Mouse (Mus musculus): ENCODE data around the gene Ebf1. TPM values are rescaled to one million over a fixed set of nuclear protein-coding genes. Genes with fewer than 3 reads are reported as not detected.

Ebf1 gene
- polyA plus RNA-seq, 1 experiment, result 2.7 TPM

DNA sequence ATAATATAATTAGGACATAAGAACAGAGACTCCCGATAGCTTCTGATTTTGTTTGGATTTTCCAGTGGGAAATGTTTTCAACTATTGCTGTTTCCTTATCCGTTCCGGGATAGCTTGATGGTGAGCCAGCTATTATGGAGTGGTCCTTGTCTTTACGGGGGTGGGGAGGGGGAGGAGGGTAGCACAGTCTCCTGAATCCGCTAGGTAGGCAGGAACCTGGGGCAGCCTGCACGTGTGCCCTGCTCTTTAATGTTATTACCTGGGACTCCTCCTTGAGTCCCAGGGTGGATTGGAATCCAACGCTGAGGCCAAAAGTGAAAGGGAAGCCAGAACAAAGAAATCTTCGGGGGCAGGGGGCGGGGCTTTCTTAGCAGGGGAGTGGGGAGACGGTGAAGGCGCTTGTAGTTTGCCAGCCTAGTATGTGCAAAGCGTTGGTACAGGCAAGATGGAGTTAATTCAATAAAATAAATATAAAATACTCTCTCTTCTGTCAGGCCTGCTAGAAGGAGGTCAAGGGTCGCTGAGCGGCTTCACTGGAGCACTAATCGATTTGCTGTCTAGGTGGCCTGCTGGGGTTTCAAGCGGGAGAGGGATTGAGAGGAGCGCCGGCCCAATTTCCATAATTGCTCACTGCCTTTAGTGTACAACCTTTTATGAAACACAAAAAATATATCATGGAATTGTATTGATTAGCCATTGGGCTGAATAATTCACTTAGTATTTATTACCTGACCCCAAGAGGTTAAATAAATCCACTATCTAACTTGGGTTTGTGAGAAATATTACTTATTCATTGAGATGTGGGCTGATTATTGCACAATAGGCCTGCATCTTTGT is 65.8 kb downstream of the Ebf1 start:
- no peak overlapping the region for H3K4me2 ChIP-seq (ENCODE audit: low read depth)
- no peak overlapping the region for H3K4me3 ChIP-seq
- no peak for TF ChIP-seq MYOD1 (IDR thresholded peaks at IDR 0.05; ENCODE audit: control insufficient read depth in 1 of 3, insufficient read length in 2 of 3, low read depth in 2 of 3)
- peak; percentile 13; the same call in 1 of the 2 replicates for TF ChIP-seq CEBPB (IDR thresholded peaks at IDR 0.05; ENCODE audit: insufficient read depth, poor library complexity, severe bottlenecking)
- no peak for TF ChIP-seq POLR2A (IDR thresholded peaks at IDR 0.05; ENCODE audit: insufficient read length, low read depth)

DNA sequence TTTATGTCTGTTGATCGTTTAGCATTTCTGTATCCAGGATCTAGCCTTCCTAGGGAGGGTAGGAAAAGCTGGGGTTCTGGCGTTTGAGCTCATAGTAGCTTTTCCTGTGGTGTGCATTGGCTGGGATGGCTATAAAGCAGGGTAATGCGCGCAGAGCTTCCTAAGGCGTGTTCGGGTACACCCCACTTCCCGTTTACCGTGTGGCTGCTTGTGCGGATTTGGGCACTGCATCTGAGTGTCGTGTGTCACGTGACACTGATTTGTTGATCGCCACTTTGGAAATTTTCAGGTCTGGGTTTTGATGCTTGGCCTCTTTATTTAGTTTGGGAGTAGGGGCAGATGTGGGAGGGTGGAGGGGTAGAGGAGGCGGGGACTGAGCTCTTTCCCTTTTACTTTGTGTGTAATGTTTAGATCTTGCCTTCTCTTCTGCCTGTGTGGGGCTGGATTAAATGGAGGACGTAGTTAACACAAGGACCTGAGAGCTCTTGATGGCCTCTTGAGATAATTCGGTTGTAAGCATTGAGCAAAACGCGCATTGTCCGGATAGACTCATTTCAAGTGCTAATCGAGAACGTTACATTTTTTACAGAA is 67.5 kb downstream of the Ebf1 start:
- Histone ChIP-seq H3ac (ENCODE audit: control insufficient read depth, insufficient read length) (no peak overlapping the region), H3K27me3 (ENCODE audit: control insufficient read depth, insufficient read depth, insufficient read length) (no peaks in the 10 kb centered on the region), H3K36me3 (ENCODE audit: control insufficient read depth, insufficient read depth) (no peaks in the 10 kb centered on the region), H3K79me2 (ENCODE audit: control insufficient read depth, insufficient read depth) (no peaks in the 10 kb centered on the region), H3K4me2 (ENCODE audit: low read depth) (no peak overlapping the region), H3K4me3 (no peak overlapping the region)
- TF ChIP-seq TCF12 (IDR thresholded peaks at IDR 0.05; ENCODE audit: insufficient read depth, poor library complexity, severe bottlenecking) (no peak), MAX (IDR thresholded peaks at IDR 0.05; ENCODE audit: low read depth) (no peak), E2F4 (IDR thresholded peaks at IDR 0.05; ENCODE audit: insufficient read depth) (no peak), SRF (IDR thresholded peaks at IDR 0.05; ENCODE audit: control insufficient read depth, insufficient read length, low read depth) (no peak), USF1 (IDR thresholded peaks at IDR 0.05; ENCODE audit: low read depth) (no peak), CEBPB (IDR thresholded peaks at IDR 0.05; ENCODE audit: insufficient read depth, poor library complexity, severe bottlenecking) (no peak), TCF3 (IDR thresholded peaks at IDR 0.05; ENCODE audit: insufficient read length, low read depth) (no peak), MYOD1 (IDR thresholded peaks at IDR 0.05; ENCODE audit: control insufficient read depth in 1 of 3, insufficient read length in 2 of 3, low read depth in 2 of 3) (no peak), REST (IDR thresholded peaks at IDR 0.05; ENCODE audit: insufficient read depth, insufficient read length) (no peak), POLR2AphosphoS2 (IDR thresholded peaks at IDR 0.05; ENCODE audit: insufficient read length, low read depth) (no peak), MYOG (IDR thresholded peaks at IDR 0.05; ENCODE audit: control insufficient read depth in 1 of 3, insufficient read depth in 1 of 3, insufficient read length in 2 of 3, low read depth in 2 of 3) (no peak)

More for the DNA sequence above, 65.8 kb downstream of the Ebf1 start:
- no peaks in the 10 kb centered on the region for H3K36me3 ChIP-seq (ENCODE audit: control insufficient read depth, insufficient read depth)
- no peaks in the 10 kb centered on the region for H3K27me3 ChIP-seq (ENCODE audit: control insufficient read depth, insufficient read depth, insufficient read length)
- H3K79me2 ChIP-seq (ENCODE audit: control insufficient read depth, insufficient read depth), result no peaks in the 10 kb centered on the region
- no peak overlapping the region for H3ac ChIP-seq (ENCODE audit: control insufficient read depth, insufficient read length)

DNA sequence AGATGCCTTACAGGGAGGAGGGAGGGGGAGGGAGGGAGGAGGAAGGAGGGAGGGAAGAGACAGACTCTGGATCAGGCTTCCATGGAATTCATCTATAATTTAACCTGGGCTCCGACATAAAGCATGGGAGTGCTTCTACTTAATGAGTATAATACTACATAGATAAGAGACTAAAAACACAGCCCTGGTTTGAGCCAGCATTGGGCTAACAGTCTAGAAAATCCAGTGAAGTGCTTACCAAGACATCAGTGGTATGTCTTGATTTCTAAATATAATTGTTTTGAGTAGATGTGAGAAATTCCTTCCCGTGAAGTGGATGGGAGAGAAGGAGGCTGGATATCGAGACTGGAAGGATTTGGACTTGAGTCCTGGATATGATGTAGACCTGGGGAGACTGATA is 68.0 kb downstream of the Ebf1 start:
- H3K79me2 ChIP-seq (ENCODE audit: control insufficient read depth, insufficient read depth), result no peaks in the 10 kb centered on the region
- no peak for TF ChIP-seq MAX (IDR thresholded peaks at IDR 0.05; ENCODE audit: low read depth)
- TF ChIP-seq TCF12 (IDR thresholded peaks at IDR 0.05; ENCODE audit: insufficient read depth, poor library complexity, severe bottlenecking), result no peak
- TF ChIP-seq MYOD1 (IDR thresholded peaks at IDR 0.05; ENCODE audit: control insufficient read depth in 1 of 3, insufficient read length in 2 of 3, low read depth in 2 of 3), result no peak
- TF ChIP-seq CEBPB (IDR thresholded peaks at IDR 0.05; ENCODE audit: insufficient read depth, poor library complexity, severe bottlenecking), result no peak
- TF ChIP-seq POLR2A (IDR thresholded peaks at IDR 0.05; ENCODE audit: insufficient read length, low read depth), result no peak
- no peak for TF ChIP-seq REST (IDR thresholded peaks at IDR 0.05; ENCODE audit: insufficient read depth, insufficient read length)
- TF ChIP-seq TCF3 (IDR thresholded peaks at IDR 0.05; ENCODE audit: insufficient read length, low read depth), result no peak
- no peak for TF ChIP-seq POLR2AphosphoS2 (IDR thresholded peaks at IDR 0.05; ENCODE audit: insufficient read length, low read depth)
- TF ChIP-seq E2F4 (IDR thresholded peaks at IDR 0.05; ENCODE audit: insufficient read depth), result no peak
- no peak overlapping the region for H3K4me2 ChIP-seq (ENCODE audit: low read depth)
- H3ac ChIP-seq (ENCODE audit: control insufficient read depth, insufficient read length), result no peak overlapping the region
- H3K27me3 ChIP-seq (ENCODE audit: control insufficient read depth, insufficient read depth, insufficient read length), result no peaks in the 10 kb centered on the region
- no peak overlapping the region for H3K4me3 ChIP-seq
- no peaks in the 10 kb centered on the region for H3K36me3 ChIP-seq (ENCODE audit: control insufficient read depth, insufficient read depth)

DNA sequence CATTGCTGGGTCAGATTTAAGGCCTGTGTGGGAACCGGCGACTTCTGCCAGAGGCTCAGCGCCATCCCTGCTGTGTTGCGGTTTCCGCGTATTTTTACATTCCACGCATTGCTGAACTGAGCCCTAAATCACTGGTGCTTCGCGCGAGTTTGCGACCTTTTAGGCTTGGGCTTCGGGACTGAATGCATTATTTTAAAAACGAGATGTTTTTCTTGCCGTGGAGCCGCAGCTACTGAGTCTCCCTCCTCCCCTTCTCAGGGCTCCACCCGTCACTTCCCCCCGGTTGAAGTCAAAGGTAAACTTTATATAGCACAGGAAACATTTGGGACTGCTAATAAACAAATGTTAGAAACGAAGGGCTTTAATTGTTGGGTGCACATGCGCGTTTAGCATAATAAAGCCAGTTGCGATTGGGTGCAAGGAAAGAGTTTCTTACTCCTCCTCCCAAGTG is 68.8 kb downstream of the Ebf1 start:
- Histone ChIP-seq H3K27me3 (ENCODE audit: control insufficient read depth, insufficient read depth, insufficient read length) (no peaks in the 10 kb centered on the region), H3K79me2 (ENCODE audit: control insufficient read depth, insufficient read depth) (no peaks in the 10 kb centered on the region), H3ac (ENCODE audit: control insufficient read depth, insufficient read length) (no peak overlapping the region), H3K4me2 (ENCODE audit: low read depth) (no peak overlapping the region), H3K36me3 (ENCODE audit: control insufficient read depth, insufficient read depth) (no peaks in the 10 kb centered on the region), H3K4me3 (no peak overlapping the region)
- TF ChIP-seq MYOD1 (IDR thresholded peaks at IDR 0.05; ENCODE audit: control insufficient read depth in 1 of 3, insufficient read length in 2 of 3, low read depth in 2 of 3) (no peak), TCF3 (IDR thresholded peaks at IDR 0.05; ENCODE audit: insufficient read length, low read depth) (no peak), POLR2AphosphoS2 (IDR thresholded peaks at IDR 0.05; ENCODE audit: insufficient read length, low read depth) (no peak), E2F4 (IDR thresholded peaks at IDR 0.05; ENCODE audit: insufficient read depth) (no peak), TCF12 (IDR thresholded peaks at IDR 0.05; ENCODE audit: insufficient read depth, poor library complexity, severe bottlenecking) (no peak), CEBPB (IDR thresholded peaks at IDR 0.05; ENCODE audit: insufficient read depth, poor library complexity, severe bottlenecking) (no peak), MAX (IDR thresholded peaks at IDR 0.05; ENCODE audit: low read depth) (no peak), POLR2A (IDR thresholded peaks at IDR 0.05; ENCODE audit: insufficient read length, low read depth) (no peak), MYOG (IDR thresholded peaks at IDR 0.05; ENCODE audit: control insufficient read depth in 1 of 3, insufficient read depth in 1 of 3, insufficient read length in 2 of 3, low read depth in 2 of 3) (no peak), USF1 (IDR thresholded peaks at IDR 0.05; ENCODE audit: low read depth) (no peak), REST (IDR thresholded peaks at IDR 0.05; ENCODE audit: insufficient read depth, insufficient read length) (no peak), SRF (IDR thresholded peaks at IDR 0.05; ENCODE audit: control insufficient read depth, insufficient read length, low read depth) (no peak)

All from myocyte (in vitro differentiated cells).